In the genomic region with DNA sequence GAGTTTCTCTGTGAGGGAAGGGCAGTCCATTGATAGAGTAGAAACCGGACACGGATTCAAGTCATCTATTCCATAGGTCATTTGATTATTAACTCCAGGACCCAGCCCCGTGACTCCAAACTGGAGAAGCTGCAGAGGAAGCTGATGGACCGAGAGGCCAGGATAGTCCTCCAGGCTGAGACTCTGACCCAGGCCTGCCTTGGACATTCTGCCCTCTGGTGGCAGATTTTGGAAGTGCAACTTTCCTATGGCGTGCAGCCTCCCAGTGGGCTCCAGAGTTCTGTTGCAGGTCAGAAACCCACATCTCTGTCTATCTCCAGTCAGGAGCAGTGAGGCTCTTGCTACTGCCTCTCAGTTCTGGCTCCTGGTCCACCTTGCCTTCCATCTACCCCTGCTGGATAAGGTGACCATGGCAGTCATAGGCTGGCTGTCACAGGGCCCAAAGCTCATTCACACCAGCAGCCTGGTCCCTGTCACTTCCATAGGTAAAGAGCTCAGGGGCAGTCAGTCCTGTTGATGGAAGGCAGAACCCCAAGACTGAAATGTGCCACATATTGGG, we compare ENCODE assay signal across 8 mouse cellular contexts. TPM values are rescaled to one million over a fixed set of nuclear protein-coding genes. Genes with fewer than 3 reads are reported as not detected.
A peak's percentile ranks its signal among the peaks of the same experiment; 100 is the strongest.
DNase-seq lines count a peak whose midpoint lies in the region; ATAC-seq and TF ChIP-seq lines count a peak whose summit lies in the region.

No protein-coding gene starts in this region.

- no peaks in the 10 kb centered on the region for H3K36me3 ChIP-seq in forebrain, embryonic 12.5 days (replicated peaks)
- no peaks in the 10 kb centered on the region for H3K36me3 ChIP-seq in intestine, embryonic 16.5 days (ENCODE audit: control insufficient read depth, insufficient read depth, low read length)
- H3K36me3 ChIP-seq in liver, embryonic 13.5 days: no peaks in the 10 kb centered on the region

- no peak overlapping the region for H3K27ac ChIP-seq in bone marrow macrophage, adult 2 months (ENCODE audit: insufficient read depth, low read depth, low read length)
- H3K27ac ChIP-seq in forebrain, embryonic 12.5 days: no peak overlapping the region
- no peak overlapping the region for H3K27ac ChIP-seq in intestine, embryonic 16.5 days (ENCODE audit: low read length)
- H3K27ac ChIP-seq in liver, embryonic 13.5 days: no peak overlapping the region

- no peaks in the 10 kb centered on the region for H3K27me3 ChIP-seq in forebrain, embryonic 12.5 days
- no peaks in the 10 kb centered on the region for H3K27me3 ChIP-seq in intestine, embryonic 16.5 days (replicated peaks; ENCODE audit: control insufficient read depth, insufficient read depth, low read length)
- no peaks in the 10 kb centered on the region for H3K27me3 ChIP-seq in liver, embryonic 13.5 days

- H3K4me3 ChIP-seq in bone marrow macrophage, adult 2 months (ENCODE audit: insufficient read depth, low read length): no peak overlapping the region
- H3K4me3 ChIP-seq in forebrain, embryonic 12.5 days (replicated peaks): no peak overlapping the region
- H3K4me3 ChIP-seq in intestine, embryonic 16.5 days (ENCODE audit: low read length): no peak overlapping the region
- H3K4me3 ChIP-seq in liver, embryonic 13.5 days (replicated peaks): no peak overlapping the region

- H3K4me1 ChIP-seq in bone marrow macrophage, adult 2 months (ENCODE audit: control insufficient read depth, insufficient read depth, low read length): no peaks in the 10 kb centered on the region
- no peaks in the 10 kb centered on the region; the same call in 1 of the 2 replicates for H3K4me1 ChIP-seq in forebrain, embryonic 12.5 days
- no peaks in the 10 kb centered on the region for H3K4me1 ChIP-seq in intestine, embryonic 16.5 days (ENCODE audit: control insufficient read depth, insufficient read depth, low read length)
- no peaks in the 10 kb centered on the region for H3K4me1 ChIP-seq in liver, embryonic 13.5 days (replicated peaks)

- WGBS in forebrain, embryonic 12.5 days: 42% methylated on average over 5 of the region's 5 CpGs
- WGBS in intestine, embryonic 16.5 days: 38% methylated on average over 5 of the region's 5 CpGs
- 27% methylated on average over 5 of the region's 5 CpGs for WGBS in liver, embryonic 13.5 days (ENCODE audit: insufficient replicate concordance)

- TF ChIP-seq POLR2A in bone marrow macrophage, adult 2 months (IDR thresholded peaks at IDR 0.05; ENCODE audit: borderline replicate concordance, low read depth, low read length): no peak

- ATAC-seq in forebrain, embryonic 12.5 days (ENCODE audit: low FRiP score): peak; percentile 46; the same call in 1 of the 2 replicates
- peak; percentile 44; the same call in 1 of the 2 replicates for ATAC-seq in intestine, embryonic 16.5 days
- ATAC-seq in liver, embryonic 13.5 days (ENCODE audit: low read depth): no peak

- H3K9ac ChIP-seq in forebrain, embryonic 12.5 days: no peak overlapping the region
- no peak overlapping the region for H3K9ac ChIP-seq in intestine, embryonic 16.5 days (ENCODE audit: low read depth, low read length)
- H3K9ac ChIP-seq in liver, embryonic 13.5 days: no peak overlapping the region

- peak; percentile 81 for TF ChIP-seq CTCF in bone marrow macrophage, adult 2 months (IDR thresholded peaks at IDR 0.05; ENCODE audit: low read depth, low read length)

- peak; percentile 65 for DNase-seq in right cerebral cortex, postnatal 14 days
- DNase-seq in right cerebral cortex, postnatal 36 days (ENCODE audit: low spot score in 2 of 2): no peak
- DNase-seq in liver, embryonic 13.5 days: peak; percentile 23
- peak; percentile 51 for DNase-seq in ovary, postnatal 14 days (ENCODE audit: low spot score)
- peak; percentile 51 for DNase-seq in urinary bladder, postnatal 25 days (ENCODE audit: low spot score)

- no peak overlapping the region for H3K4me2 ChIP-seq in forebrain, embryonic 12.5 days
- no peak overlapping the region for H3K4me2 ChIP-seq in intestine, embryonic 16.5 days (ENCODE audit: low read depth, low read length)
- H3K4me2 ChIP-seq in liver, embryonic 13.5 days: no peak overlapping the region

- no peaks in the 10 kb centered on the region for H3K9me3 ChIP-seq in forebrain, embryonic 12.5 days
- H3K9me3 ChIP-seq in intestine, embryonic 16.5 days (ENCODE audit: control insufficient read depth, low read length): no peaks in the 10 kb centered on the region
- H3K9me3 ChIP-seq in liver, embryonic 13.5 days (replicated peaks): no peaks in the 10 kb centered on the region

RNA-seq across cellular contexts. Expression of gene Slc24a4, which starts 53.3 kb away (rescaled TPM):
- polyA plus RNA-seq in bone marrow macrophage, adult 2 months (2012; ENCODE audit: insufficient read depth, insufficient read length, missing spikeins): not detected in 2 replicates
- polyA plus RNA-seq in forebrain, embryonic 12.5 days (2016; fragmentation: Nextera tagmentation; extraction: Ambion mirVana): 0.31 and 0.40 TPM in 2 replicates
- 0.75 and 0.86 TPM in 2 replicates for polyA plus RNA-seq in intestine, embryonic 16.5 days (2015; fragmentation: Nextera tagmentation; extraction: Ambion mirVana)
- 0.07 and 0.14 TPM in 2 replicates for polyA plus RNA-seq in liver, embryonic 13.5 days (2015; fragmentation: Nextera tagmentation; extraction: Ambion mirVana)

Comparison
In these comparisons a context has a peak if more than half of its experiments do, and no peak if none do; other contexts are left out.
1. DNase-seq: peak in right cerebral cortex, postnatal 14 days (single experiment), liver, embryonic 13.5 days (single experiment), ovary, postnatal 14 days (single experiment) and urinary bladder, postnatal 25 days (single experiment); none in right cerebral cortex, postnatal 36 days (0 of 2).